Mouse (Mus musculus): Measurements from ENCODE around the gene Slit3.

Slit3 gene

DNA sequence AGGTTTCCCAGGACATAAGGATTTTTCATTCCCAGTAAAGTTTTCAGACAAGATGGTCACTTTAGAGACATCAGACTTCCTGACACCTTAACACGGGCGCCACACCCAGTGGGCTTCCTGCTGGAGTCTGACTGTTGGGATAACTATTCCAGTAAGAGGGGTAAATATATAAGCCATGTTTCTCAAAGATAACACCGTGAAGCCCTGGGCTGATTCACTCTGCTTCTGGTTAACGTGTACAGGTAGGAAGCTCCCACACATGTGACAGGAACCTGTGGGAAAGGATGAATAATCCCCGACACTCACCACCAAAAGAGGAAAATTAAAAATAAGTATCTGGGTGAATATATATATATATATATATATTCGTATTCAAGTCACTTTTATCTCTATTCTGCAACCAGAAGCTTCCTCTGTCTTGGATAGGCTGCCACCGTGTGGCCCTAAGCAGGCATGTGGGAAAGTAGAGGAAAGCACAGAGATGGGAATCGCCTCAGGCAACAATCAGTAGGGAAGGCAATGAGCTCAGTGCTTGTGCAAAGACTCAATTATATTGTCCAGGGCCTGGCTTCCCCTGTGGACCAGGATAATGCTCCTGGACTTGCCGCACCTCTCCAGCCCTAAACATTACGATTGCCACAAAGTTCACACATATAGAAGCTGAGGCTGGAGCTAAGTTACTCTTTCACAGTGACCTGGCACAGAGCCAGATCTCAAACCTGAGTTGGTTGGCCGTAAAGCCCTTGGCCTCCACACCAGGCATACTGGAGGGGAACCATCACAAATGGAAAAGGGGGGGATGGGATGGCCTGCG lies 286.5 kb downstream of the Slit3 start:
- DNase-seq: peak; percentile 69 to 79

- peak; percentile 7 to 12 for DNase-seq
Observed at GRCm38 (mm10) chr11:35410431-35410830, 289.4 kb downstream of the Slit3 start.

- no peak for DNase-seq
Observed at GRCm38 (mm10) chr11:35415768-35416401, 294.9 kb downstream of the Slit3 start.

DNA sequence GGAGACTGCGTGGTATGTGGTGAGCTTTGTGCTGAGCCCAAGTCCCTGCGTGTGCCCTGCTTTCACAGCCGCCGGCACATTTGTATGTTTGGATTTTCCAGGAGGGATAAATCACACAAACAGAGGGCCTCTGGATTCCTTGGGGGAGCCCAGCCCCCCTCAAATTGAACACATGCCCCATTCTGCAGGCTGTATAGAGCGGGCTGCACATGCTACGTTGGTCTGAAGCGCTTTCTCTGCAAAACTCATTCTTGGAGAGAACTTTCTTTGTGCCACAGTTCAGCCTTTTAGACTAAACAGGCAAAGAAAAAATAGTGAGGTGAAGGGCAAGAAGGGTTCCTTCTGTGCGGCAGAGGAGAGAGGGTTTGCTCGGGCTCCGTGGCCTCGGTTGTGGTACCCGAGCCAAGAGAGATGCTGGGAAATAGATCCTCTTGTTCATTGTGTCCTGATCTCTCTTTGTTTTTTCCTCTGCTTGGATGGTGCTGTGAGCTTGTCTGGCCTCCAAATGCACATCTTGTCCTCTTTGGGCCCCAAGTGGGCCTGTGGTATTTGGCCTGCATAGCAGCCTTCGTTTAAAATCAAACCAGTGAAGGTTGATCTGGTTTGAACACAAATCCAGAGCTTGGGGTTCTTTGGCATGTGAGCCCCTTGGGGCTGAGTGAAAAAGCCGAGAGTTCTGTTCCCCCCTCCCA lies 295.5 kb downstream of the Slit3 start:
- DNase-seq: no peak

- DNase-seq: no peak
Observed at GRCm38 (mm10) chr11:35417911-35418552, 297.0 kb downstream of the Slit3 start.

GRCm38 (mm10) chr11:35419013-35419412 lies 298.0 kb downstream of the Slit3 start:
- no peak for DNase-seq

- DNase-seq: no peak
Observed at GRCm38 (mm10) chr11:35421728-35422127, 300.7 kb downstream of the Slit3 start.

GRCm38 (mm10) chr11:35428036-35428435 lies 307.0 kb downstream of the Slit3 start:
- no peak for DNase-seq

DNA sequence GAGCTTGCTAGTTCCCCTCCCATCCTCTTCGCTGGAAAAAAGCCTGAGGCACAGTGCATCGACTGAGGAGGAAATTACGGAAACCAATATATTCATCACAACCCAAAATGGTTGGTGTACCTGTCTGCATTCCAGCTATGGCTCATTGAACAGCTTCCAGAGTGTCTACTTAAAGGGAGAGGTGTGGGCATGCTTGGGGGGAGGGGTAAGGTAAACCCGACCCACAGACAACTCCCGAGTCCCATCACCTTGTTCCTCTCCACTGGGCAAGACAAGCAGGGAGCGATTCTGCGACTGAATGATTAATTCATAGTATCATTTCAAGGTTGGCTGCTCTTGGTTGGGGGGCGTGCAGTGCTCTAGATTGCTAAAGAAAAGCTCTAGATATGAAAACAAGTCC lies 310.1 kb downstream of the Slit3 start:
- no peak for DNase-seq

- DNase-seq: no peak
Observed at GRCm38 (mm10) chr11:35437510-35437909, 316.5 kb downstream of the Slit3 start.

GRCm38 (mm10) chr11:35440186-35440585 lies 319.2 kb downstream of the Slit3 start:
- DNase-seq: no peak

GRCm38 (mm10) chr11:35444489-35445100 lies 323.6 kb downstream of the Slit3 start:
- DNase-seq: no peak

GRCm38 (mm10) chr11:35447951-35448350 lies 326.9 kb downstream of the Slit3 start:
- DNase-seq: peak; percentile 11 to 51

- peak; percentile 43 to 50 for DNase-seq
Observed at GRCm38 (mm10) chr11:35449199-35449598, 328.2 kb downstream of the Slit3 start.

GRCm38 (mm10) chr11:35451636-35452035 lies 330.6 kb downstream of the Slit3 start:
- DNase-seq: peak; percentile 61 to 85

- DNase-seq: peak in 1 of 2 experiments; percentile 33
Observed at GRCm38 (mm10) chr11:35452413-35452812, 331.4 kb downstream of the Slit3 start.

- no peak for DNase-seq
Observed at GRCm38 (mm10) chr11:35454191-35454725, 333.2 kb downstream of the Slit3 start.

- DNase-seq: no peak
Observed at GRCm38 (mm10) chr11:35454781-35455180, 333.8 kb downstream of the Slit3 start.

GRCm38 (mm10) chr11:35458068-35458467 lies 337.0 kb downstream of the Slit3 start:
- DNase-seq: no peak

DNA sequence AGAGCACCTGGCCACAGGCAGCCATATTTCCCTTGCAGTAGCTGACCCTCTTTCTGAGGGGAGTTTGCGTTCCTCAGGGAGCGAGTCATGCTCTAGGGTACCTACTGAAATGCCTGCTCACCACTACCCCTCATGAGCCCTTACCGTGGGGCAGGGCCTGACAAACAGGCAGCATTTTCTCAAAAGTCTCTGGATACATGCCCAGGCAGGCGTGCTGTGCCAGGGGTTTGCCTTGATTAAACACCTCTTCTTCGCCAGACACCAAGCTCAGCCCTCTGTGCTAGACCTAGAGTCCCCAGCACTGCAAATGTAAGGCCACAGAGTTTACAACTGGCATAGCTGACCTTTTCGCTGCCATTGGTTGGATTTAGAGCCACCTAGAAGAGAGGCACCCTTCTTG lies 345.7 kb downstream of the Slit3 start:
- no peak for DNase-seq

DNA sequence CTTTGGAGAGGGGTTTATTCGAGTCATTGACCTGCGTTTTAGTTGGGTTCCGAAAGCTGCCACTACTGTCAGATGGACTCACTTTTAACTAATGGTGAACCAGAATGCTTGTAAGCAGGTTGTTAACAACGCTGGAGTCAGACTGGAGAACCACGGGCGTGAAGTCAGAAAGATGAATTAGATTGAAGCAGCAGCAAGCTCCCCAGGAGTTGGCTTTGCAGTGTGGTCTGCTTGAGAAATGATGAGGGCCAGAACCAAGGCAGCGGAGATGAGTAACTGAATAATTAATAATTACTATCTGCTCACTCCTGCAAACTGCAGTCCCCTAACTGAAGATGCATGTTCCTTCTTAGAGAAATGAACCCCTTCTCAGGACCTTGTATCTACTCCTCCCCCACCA lies 347.8 kb downstream of the Slit3 start:
- DNase-seq: no peak

DNA sequence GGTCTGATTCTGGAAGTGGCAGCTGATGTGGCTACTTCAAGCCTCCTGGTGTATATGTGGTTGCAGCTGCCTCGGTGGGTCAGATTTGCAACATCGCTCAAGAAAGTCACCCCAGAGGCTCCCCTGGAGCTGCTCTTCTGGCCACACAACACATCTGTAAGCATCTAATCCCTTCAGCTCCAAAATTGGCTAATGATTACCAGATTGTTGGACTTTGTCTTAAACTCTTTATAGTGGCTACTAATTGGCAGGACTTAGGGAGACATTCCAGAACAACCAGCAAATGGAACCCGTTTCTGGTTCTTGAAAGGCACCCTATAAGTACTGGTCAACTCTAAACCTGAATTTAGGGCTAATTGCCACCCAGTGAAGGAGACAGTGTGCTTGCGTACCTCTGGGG lies 348.9 kb downstream of the Slit3 start:
- peak; percentile 17 to 76 for DNase-seq

Measured in kidney, postnatal 36 days (tissue).